Mouse (Mus musculus) CD4-positive helper T cell, adult 2 months (primary cell): ENCODE measurements around the gene Gm17018.
"Not testable (repeated sequence)": the region's sequence is repeated elsewhere in the genome, so short reads cannot be mapped to it uniquely, and the experiment has no call there.

Source experiments
- DNase-seq: peaks from one replicate; pipeline ENCODE4 v3.0.0-alpha.2; 2012; ENCODE audit warnings: low read depth, missing footprints, low spot score

Gene Gm17018

DNA sequence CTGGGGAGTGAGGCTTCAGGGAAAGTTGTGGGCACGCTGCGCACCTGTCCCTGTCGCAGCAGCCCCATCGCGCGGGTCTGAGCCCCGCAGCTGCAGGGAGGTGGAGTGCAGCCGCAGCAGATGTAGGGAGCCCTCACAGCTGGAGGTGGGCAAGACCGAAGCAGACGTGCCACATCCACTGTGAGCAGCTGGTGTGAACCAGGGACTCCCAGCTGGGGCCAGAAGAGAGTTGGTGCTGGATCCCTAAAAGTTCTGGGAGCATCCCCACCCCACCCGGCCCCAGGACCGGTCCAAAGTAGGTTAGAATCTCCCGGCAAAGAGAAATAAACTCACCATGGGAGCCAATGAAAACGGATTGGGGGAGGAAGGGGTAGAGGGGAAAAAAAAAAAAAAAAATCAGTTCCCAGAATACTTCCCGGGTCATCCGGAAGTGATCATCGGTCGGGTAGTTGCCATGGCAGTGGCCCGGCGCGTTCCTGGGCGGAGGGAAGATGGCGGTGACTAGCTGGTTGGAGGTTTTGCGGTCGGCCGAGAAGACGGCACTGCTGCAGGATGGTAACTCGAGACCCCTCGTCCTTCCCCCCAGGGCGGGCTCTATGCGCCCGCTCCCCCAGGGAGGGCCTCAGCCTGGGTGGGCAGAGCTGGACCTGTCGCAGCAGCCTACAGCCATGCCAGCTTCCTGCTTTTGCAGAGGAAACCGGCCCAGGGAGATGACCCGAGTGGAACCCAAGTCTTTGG, at the start of gene Gm17018, which contains the start of gene Poll:
TSS of gene Gm17018 (plus strand) at position 463 of the 738 bp plus-strand sequence.
TSS of gene Poll (minus strand) at position 379 of the 738 bp plus-strand sequence.
- peak; percentile 87 for DNase-seq

DNA sequence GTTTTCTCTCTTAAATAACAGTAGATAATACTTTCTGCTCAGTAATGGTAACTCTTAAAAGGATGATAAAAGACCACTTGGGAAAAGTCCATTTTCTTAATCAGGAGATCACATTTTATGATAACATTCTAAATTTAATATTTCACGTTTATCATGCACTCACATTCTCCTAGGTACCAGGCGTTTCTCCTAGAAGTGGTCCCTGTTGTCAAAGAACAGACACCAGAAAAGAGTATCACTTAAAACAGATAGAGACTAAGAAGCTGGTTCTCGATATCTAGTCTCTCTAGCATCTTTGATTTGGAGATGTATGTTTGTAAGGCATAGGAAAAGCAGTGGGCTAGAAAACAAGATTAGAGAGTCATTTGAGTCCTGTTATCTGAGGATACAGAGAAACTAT, 49.7 kb upstream of the Gm17018 start:
- no peak for DNase-seq

DNA sequence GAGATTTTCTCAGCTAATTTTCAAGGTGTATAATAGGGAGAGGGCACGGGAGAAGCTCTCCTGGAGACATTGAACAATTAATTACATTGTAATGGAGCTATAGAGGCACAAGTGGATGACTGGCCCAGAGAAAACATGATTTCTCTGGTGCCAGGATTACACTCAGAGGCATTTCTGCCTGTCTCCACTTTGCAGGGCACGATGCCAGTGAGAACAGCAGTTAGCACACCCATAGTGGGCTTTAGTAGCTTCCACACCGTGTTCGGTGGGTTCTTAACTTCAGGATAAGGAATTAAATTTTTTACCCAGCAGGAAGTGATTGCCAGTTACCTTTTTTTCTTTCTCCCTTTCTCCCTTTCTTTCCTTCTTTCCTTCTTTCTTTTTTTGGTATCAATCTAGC, 49.0 kb upstream of the Gm17018 start:
- no peak for DNase-seq

DNA sequence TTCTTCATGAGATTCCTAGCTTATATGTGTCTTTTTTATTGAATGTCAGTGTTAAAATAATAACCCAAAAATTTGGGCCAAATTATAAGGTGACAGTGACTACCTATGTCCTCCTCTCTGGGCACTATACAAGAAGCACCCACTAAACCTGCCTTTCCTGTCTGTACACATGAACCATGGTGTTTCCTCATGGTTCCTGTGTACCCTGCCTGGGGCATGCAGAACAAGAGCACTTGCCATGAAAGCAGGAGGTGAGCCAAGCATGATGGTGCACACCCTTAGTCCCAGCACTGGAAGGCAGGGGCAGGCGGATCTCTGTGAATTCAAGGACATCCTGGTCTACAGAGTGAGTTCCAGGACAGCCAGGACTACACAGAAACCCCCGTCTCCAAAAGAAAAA, 45.1 kb upstream of the Gm17018 start:
- DNase-seq = no peak

GRCm38 (mm10) chr19:45516264-45516663, 44.2 kb upstream of the Gm17018 start:
- no peak for DNase-seq

DNA sequence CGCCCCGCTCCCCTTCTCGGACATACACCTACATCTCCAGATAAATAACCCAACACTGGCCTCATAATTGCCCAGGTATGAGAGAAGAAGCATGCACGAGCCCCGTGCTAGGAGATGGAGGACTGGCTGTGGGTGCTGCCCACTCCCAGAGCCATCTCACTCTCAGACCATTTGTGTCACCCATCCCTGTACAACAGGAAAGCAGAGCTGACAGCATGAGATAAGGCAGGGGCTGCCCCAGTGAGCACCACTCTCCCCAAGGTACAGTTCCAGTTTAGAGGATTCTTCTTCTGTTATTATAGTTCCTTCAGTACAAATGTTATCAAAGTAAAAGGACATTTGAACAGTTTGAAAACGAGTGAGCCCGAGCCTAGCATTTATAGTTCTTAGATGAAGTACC, 33.0 kb upstream of the Gm17018 start:
- no peak for DNase-seq

DNA sequence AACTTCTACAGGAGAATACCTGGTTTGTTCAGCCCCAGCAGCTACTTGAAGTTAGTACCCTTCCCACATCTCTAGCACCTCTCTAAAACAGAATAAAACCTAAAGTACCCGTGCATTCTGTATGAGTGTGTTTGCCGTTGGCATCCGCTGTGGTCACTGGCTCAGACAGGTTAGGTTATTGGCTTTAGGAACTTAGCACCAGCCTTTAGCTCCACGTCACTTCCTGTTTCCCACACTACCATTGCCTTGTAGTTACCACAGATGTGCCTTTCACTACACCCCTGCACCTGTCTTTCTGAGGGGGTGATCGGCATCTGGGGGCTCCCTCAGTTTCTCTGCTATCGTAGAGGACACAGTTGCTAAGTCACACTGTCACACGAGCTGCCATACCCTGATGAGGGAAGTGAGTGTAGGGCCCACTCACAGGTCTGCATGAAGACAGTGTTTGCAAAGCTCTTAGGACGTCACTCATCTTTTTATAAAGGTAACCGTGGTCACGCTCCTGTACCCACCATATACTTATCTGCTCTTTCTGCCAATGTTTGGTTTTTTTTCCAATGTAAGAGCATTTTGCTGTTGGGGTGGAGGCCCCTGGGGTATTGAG, 32.4 kb upstream of the Gm17018 start:
- DNase-seq = peak; percentile 42

DNA sequence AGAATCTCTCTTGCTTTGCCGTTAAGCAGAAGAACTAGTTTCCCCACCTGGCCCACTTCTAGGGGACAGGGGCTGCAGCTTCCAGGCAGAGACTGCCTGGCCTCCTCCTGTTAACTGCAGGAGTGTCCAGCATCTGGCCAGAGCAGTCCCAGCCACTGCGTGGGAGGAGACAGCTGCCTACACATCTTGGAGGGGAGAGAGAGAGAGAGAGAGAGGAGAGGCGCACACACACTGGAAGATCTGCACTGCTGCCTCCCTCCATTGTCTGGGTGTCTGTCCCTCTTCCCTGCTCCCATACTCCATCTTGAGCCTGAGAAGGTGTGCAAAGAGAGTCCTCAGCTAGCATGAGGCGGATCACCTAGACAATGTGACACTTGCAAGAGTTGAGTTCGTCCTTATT, 31.1 kb upstream of the Gm17018 start:
- no peak for DNase-seq

DNA sequence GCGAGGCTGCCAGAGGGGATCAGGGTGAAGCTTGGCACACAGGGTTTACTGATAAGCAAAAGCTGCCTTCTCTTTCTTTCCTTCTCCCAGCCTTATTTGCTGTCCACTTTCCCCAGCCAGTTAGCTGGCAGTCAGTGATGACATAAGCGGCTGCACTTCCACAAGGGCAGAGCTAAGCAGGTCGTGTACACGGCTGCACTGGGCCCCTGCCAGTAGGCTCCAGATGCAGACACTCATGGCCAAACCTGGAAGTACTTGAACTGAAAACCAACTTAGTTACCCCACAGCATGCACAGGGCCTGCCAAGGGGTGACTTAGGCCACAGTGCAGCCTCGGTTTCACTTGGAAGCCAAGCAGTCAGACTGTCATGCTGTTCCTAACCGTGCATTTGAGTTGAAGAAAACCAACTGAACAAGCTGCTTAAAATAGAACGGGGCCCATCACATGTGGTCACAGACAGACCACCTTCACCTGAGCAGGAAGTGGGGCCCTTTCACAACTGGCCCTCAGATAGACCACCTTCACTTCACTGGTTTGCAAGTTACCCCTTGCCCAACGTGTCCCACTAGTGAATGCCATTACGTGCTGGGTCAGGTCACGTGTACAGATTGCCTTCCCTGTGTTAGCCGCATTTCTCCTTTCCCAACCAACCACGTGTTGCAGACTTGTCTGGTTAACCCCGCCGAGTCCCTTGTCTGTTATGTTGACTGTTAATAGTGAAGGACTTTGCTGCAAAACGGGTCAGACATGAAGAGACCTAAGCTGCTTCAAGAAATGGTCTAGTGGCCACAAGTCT, 30.0 kb upstream of the Gm17018 start:
- DNase-seq = no peak

DNA sequence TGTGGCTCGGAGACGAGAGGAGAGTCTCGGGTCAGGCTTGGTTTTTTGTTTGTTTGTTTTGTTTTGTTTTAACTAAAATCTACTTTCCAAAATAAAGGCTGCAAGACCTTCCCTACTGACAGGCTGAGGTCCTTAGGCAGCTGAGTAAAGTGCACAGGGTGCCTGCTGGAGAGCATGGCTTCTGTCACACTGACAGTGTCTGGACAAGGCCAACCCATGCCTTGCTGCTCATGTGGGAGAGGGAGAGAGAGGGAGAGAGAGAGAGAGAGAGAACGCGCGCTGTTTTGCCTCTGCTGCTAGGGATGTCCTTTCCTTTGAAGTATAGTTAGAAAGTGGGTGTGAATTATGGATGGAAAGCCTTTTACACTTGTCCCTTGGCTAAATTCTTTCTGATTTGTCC, 28.9 kb upstream of the Gm17018 start:
- DNase-seq = no peak

DNA sequence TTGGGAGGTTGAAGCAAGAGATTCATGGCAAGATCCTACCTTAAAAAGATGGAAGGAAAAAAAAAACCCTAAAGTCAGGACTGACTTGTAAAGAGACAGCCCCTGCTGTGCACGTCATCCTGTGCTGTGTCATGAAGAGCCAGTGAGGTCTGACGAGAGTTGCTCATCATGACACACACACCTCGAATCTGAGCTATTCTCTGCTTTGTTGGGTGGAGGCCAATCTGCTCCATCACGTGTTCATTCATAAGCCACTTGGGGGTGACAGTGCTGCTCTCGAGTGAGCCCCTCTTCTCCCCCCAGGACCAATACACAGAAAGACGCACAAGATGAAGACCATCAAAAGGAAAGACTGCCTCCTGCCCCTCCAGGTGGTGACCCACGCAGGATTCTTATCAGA, 26.8 kb upstream of the Gm17018 start:
- no peak for DNase-seq

DNA sequence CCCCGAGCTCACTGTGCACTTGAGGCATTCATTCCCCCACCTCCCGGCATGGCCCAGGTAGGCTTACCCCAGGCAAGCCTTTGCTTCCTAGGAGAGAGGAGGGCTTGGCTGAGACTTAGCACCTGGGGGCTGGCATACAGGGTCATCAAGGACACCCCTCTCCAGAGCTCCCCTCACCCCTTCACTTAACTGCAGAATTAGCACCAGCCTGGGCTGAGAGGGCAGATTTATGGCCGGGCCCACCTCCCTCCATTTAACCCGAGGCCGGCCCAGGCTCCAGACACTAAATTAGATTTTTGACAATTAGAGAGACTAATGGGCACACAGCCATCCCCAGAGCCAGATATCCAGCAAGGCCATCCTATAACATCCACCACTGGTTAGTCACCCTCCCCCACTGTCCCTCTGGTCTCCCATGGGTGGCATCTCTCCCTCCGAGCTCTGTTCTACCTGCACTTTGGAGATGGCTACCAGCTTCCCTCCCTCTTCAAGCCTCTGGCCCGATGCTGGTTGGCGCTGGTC, 25.1 kb upstream of the Gm17018 start:
- DNase-seq = no peak

DNA sequence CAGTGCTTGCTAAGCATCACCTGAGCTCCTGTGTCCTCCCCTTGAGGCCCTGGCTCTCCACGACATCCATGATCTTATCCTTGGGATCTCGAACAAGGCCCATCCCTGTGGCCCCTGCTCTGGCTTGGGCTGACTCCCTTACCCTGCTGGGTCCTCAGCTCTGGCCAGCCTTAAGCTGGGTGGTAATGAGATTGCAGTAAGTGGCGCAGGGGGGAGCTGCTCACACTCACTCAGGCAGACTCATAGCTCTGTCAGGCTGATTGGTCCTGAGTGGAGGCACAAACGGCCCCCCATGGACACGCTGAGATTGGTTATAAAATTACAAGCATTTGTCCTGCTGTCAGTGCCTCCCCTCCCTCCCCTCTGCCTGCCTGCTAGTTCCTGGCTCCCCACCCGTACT, 24.5 kb upstream of the Gm17018 start:
- DNase-seq = no peak

GRCm38 (mm10) chr19:45537505-45537904, 22.9 kb upstream of the Gm17018 start:
- DNase-seq = peak; percentile 64

GRCm38 (mm10) chr19:45540657-45541408, 19.6 kb upstream of the Gm17018 start:
- no peak for DNase-seq

DNA sequence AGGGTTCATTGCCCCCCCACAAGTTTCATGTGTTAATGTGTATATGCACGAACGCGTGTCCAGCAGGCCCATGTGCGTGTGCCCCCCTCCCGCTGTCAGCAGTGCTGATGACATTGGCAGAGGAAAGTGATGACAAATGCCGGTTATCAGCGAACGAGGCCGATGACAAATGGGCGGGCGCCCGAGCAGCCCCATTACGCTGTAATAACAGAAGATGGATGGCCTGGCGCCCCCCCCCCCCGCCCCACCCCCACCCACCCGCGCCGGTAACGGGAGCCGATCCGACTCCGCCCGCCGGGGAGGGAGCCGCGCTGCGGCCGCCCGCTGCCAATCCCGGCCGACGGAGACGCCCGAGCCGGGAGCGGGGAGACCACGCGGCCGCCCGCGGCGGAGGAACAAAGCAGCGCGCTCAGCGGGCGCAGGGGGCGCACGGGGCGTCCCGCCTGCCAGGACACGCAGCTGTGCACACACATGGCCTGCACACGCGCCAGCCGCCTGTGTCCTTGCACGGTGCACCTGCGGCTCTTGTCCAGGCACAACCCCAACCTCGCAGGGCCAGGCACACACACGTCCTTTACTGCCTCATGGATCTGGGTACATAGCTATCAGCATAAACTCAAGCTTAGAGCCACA, 18.9 kb upstream of the Gm17018 start:
- DNase-seq = peak; percentile 32

GRCm38 (mm10) chr19:45542061-45542460, 18.4 kb upstream of the Gm17018 start:
- no peak for DNase-seq

- peak; percentile 15 for DNase-seq
Measured at GRCm38 (mm10) chr19:45544152-45544924, 16.1 kb upstream of the Gm17018 start.

- peak; percentile 71 for DNase-seq
Measured at GRCm38 (mm10) chr19:45544925-45545321, 15.5 kb upstream of the Gm17018 start.

DNA sequence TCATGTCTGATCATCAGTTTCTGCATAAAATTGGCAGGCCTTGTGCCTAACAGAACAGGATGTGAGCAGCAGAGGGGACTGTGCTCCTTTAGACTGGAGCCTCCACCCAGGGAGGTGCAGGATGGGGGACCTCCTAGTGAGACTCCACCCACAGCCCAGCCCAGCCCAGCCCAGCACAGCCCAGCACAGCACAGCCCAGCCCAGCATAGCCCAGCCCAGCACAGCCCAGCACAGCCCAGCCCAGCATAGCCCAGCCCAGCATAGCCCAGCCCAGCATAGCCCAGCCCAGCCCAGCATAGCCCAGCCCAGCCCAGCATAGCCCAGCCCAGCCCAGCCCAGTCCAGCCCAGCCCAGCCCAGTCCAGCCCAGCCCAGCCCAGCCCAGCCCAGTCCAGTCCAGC, 12.2 kb upstream of the Gm17018 start:
- not testable (repeated sequence) for DNase-seq
